Mouse (Mus musculus) CD4-positive helper T cell, adult 2 months (primary cell): Measurements from ENCODE around the gene Cdh4.

ENCODE experiments used
- DNase-seq: peaks from one replicate; pipeline ENCODE4 v3.0.0-alpha.2; 2012; ENCODE audit warnings: low read depth, missing footprints, low spot score

Gene Cdh4

DNA sequence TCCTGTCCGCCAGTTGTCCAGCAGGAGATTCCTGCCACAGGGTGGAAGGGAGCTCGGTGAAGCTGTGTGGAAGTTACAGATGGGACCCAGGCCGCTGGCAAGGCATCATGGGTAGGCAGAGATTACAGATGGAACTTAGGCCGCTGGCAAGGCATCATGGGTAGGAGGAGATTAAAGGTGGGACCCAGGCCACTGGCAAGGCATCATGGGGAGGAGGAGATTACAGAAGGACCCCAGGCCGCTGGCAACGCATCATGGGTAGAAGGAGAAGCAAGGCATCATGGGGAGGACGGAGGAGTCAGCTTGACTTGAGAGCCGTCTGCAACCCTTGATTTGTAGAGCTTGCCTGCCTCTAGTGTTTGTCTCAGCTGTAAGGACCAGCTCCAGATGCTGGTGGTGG lies 281.2 kb downstream of the Cdh4 start:
- no peak for DNase-seq

DNA sequence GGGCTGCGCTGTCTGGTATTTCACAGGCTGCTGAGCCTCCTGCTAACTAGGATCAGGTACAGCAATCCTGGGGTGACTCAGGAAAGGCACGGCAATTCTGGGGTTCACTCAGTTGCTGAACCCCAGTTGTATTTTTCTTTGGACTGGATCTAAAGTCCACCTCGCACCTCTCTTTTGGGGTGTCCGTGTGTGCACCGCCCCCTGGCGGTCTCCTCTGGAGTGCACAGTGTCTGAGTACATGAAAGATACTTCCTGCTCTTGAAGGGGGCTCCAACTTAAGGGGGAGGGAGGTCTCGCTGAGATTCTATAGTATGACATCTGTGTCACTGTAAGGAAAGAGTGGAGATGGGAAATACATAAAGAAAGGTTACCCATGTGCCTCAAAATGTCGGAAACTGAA lies 286.8 kb downstream of the Cdh4 start:
- no peak for DNase-seq

DNA sequence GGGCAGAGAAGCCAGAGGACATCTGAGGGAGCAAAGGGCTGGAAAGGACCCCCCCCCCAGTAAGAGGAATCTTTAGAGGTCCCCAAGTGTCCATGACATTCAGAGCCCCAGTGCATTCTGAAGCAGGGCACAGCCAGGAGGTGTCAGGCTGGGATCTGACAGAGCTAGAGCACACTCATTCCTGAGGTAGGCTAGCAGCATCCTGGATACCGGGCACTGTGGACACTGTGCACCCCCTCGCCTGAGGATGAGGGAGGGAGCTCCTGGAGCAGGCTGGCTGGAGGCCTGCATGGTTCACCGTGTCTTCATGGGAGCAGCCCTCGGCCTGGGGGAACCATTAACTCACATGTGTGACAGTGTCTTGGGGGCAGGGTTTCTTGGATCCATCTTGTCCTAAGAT lies 287.6 kb downstream of the Cdh4 start:
- DNase-seq, result no peak

DNA sequence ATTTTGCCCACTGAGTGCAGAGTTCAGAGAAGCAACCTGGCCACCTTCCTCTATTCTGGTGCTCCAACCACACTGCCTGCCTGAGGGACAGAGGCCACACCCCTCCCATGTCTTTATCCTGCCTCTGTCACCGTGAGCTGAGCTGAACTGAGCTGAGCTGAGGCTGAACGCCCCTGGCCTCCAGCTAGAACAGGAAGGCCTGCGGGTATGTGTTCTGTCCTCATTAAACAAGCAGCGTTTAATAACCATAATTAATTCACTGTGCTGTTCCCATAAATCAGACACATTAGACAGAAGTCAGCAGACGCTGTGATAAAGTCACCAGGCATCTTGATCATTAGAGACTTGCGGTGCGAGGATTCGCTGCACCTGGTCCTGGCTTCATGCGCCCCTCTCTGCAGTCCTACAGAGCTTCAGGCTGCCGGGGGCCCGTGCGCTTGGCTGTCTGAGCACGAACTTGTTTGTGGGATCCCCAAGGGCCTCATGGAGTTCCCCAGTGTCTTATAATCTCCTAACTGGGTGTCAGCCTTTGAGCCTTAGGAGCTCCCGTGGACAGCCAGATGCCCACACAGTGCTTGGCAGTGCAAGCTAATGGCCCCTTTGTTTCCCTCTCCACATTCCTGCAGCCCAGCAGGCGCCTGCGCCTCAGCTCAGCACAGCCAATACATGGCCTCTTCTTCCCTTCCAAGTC lies 291.1 kb downstream of the Cdh4 start:
- DNase-seq, result no peak

DNA sequence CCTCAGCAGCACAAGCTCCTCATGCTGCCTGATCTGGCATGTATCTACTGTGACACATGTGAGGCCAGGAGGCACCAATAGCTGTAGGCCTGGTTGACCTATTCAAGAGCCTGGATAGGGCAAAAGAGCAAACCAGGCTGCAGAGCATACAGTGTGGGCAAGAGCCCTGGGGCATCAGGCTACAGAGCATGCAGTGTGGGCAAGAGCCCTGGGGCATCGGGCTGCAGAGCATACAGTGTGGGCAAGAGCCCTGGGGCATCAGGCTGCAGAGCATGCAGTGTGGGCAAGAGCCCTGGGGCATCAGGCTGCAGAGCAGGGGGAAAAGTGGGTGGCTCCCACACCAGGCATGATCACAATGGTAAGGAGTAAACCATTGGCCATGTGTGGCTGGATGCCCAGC lies 300.2 kb downstream of the Cdh4 start:
- no peak for DNase-seq

DNA sequence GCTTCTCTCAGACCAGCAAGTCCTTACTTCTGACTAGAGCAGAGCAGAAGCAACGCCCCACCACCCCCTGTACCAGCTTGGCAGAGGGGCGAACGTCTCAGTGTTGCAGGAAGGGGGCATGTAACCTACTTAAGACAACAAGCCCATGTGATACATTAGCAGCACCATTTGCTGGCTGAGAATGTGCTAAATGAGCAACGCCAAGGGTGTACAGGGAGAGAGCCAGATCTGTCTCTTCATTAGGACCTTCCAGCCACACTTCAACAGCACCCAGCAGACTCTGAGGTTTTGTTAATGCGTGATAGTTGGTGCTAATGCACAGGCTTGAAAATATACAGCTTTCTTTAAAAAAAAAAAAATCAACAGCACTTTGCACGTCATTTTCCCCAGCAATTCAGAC lies 300.6 kb downstream of the Cdh4 start:
- DNase-seq, result no peak

DNA sequence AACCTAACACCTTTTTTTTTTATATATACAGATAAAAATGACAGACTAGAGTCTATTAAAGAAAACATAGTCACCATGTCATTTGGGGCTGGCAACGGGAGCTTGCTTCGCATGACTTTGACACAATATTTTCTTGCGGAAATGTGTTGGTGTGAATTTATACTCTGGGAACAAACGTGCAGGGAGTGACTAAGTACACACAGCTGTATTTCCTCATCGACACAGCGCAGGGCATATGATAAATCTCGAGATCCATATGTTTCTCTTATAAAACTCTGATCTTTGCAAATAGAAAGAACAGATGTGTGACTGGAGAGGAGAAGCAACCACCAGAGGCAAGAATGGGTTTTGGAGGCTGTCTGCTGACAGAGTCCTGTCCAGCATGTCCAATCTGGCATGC lies 304.3 kb downstream of the Cdh4 start:
- no peak for DNase-seq

DNA sequence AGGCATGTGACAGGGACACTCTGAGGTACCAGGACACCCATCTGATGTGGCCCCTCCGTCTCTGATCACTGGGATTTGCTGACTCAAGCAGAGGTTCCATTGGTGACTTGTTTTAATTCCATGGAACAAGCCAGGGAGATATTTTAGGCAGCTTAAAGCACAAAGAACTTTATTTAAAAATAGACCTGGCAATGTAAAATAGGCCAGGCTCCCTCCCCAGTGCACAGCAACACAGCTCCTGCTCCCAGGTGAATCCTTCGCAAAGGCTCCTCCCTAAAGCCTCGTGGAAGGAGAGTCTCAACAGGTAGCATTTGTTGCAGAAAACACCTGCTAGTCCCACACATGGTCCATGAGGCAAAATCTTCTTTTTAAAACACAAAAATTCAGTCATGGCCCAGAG lies 307.2 kb downstream of the Cdh4 start:
- no peak for DNase-seq

DNA sequence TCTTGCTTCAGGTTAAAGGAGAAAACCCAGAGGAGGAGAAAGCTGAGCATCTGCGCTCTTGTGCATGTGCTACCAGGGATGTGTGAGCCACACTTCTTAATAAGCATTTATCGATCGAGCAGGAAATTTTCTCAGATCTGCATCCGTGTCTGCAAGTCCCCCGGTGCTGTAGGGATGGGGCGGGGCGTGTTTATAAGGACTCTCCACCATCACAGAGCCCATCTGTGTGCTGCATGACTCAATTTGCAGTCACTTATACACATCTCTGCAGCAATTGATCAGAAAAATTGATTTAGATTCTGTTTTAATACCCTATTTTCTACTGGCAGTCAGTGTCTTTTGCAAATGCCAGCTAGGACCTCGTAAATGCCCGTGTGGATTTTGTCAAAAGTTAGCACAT lies 311.6 kb downstream of the Cdh4 start:
- DNase-seq, result no peak

DNA sequence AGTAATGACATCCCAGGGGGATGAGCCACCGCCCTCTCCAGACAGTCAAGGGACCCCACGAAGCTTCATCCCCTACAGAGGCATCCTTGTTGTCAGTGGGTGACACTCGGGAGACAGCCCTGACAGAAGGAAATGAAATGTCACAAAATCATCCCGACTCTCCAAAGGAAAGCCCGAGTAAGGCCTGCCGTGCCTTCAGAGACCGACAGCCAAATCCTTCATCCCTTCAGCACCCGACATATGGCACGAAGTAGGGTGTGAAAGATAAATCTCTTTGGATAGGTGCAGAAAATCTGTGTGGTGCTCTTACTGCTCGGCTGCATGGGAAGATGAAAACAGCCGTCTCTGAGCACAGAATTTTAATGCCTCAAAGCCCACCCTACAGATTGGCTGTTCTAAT lies 312.5 kb downstream of the Cdh4 start:
- no peak for DNase-seq

DNA sequence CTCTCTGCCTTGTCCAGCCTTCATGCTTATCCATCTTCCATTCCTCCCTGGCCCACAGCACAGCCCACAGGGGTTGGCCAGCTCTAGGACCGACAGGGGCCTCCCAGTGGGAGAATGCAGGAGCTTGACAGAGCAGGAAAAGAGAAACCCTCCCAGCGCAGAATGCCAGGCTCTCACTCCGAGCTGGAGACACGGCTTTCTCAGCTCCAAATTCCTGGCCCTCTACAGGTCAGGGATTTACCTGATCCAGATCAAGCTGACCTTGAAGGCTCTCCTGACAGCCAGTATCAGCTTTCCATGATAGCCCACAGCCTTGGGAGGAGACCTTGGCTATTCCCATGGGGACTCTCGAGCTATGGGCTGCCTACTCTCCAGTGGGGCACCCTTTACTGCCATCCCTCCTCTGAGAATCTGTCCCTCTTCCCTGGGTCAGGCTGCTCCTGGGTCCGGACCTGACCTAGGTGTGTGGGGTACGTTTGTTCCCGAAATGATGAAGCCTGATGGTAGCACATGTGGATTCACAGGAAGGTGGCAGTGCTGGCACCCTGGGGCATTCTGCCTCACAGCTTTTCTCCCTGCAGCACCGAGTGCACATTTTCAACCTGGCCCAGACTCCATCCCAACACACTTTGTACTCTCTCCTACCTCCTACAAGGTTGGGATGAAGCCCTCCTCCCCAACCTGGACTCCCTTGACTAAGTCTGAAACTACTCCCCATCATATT lies 319.6 kb downstream of the Cdh4 start:
- DNase-seq, result no peak

DNA sequence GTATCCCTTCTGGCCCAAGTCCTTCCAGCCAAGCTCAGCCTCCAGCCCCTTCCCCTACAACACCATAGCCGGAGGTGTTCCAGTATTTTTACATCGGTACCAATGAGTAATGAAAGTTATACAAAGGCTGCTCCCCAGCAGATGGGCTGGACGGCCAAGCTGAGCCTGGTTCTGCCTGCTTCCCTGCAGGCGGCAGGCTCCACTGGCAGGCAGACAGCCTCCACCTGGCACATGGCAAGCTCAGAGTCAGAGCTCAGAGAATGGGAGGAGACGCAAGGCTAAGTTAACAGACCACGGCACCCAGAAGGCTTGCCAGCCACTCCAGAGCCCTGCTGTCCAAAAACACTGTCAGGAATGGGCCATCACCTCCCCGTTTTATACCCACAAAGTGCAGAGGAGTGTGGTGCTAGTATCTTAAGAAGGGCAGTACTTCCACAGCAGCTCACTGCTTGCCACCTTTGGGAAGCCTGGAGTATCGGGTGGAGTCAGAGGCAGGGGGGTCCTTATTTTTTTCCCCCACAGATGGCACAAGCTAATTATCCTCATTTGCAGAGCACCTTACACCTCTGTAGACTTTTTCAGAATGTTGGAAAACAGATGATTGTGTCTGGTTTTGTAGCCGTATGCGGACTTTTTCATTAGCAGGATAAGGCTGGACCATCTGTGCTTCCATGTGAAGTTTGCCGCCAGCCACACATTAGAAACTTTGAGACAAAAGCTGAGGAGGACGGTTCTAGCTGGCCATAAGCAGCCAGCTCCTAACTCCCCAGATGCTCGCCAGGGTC lies 320.5 kb downstream of the Cdh4 start:
- DNase-seq, result no peak

DNA sequence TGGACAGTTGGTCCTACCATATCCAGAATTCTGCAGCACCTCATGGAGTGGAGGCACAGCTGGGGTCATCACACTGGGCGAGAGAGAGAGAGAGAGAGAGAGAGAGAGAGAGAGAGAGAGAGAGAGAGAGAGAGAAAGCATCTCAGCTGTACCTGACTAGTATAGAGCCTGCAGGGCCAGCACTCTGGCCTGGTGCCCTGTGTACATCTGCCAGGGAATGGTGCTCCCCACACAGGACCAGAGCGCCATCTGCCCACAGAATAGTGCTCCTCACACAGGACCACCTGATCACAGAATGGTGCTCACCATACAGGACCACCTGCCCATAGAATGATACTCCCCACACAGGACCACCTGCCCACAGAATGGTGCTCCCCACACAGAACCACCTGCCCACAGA lies 322.2 kb downstream of the Cdh4 start:
- no peak for DNase-seq

DNA sequence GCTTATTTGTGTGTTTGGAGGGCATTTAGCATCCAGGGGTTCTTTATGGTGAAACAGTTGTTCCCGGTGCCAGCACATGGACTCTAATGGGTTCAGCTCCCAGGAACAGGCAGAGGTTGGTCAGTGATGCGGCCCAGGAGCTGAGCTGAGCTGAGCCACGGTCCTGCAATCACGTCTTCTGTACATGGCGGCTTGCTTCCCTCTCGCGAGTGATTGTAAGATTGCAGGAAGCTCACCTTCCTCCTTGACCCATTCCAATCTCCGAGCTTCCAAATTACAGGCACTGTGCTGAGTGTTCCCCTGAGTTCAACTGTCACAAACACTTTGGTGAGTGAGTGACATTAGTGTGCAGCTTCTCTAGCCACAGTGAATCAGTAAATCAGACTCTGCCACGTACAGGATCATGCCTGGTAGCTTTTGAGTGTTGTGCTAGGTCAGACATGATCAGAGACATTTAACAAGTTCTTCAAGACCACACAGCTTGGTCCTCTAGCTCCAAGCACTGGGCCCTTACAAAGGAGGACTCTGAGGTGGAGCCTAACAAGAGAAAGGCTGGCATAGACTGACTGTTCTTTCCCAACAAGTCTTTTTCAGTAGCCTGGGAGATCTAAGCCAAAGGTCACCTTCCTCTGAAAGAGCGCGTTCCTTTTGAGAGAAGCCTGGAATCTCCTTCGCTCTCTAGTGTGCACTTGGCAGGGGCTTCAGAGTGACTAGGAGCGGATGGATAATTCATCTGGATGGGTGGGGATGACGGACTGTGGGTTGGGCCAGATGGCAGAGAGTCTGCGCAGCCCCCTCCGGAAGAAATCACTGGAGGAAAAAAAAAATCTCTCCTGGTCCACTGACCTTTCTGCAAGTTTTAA lies 324.7 kb downstream of the Cdh4 start:
- no peak for DNase-seq

DNA sequence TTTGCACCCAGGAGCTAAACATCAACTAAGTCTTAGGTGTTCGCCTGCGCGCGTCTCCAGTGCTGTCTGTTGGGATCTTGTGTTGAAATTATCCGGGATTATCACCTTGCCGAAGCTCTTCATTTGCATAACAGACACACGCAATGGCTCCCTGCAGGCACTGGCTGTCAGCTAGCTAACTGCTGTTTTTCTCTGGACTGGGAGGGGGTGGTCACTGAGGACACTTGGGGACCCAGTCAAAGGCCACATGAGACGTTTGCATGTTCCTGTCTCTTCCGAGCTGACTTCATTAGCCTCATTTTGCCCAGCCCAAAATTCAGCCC lies 325.3 kb downstream of the Cdh4 start:
- DNase-seq, result no peak

DNA sequence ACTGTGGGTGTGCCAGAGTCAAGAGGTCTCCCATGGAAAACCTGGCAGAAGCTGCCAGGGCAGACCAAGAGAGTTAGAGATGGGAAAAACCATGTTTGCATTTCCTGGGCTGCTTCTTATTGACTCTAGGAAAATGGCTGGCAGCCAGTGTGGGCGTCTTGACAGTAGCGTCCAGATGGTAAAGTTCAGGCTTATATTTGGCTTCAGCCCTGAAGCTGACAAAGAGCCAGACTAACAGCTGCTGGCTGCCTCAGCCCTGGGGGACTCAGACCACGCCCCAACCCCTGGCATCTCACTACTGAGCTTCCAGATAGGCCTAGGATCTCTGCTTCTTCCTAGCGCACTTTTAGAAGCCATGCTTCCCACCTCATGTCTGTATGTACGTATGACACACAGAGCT lies 326.9 kb downstream of the Cdh4 start:
- DNase-seq, result no peak

DNA sequence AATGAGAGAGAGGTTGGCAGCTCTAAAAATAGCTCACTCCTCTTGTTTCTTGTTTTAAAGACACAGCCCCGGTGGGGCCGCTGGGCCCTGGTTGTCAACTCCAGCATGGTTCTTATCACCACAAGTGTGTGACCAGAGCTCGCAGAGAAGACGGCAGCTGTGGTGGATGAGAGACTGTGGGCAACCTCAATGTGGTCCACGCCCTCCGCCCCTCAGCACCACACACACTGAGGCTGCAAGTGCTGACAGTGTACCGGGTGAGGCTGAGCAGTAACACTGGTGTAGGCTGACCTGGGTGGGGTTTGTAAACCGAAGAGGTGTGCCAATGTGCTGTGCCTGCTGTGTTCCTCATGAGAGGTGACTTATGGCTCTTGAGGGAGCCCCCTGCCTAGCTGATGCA lies 327.7 kb downstream of the Cdh4 start:
- no peak for DNase-seq

DNA sequence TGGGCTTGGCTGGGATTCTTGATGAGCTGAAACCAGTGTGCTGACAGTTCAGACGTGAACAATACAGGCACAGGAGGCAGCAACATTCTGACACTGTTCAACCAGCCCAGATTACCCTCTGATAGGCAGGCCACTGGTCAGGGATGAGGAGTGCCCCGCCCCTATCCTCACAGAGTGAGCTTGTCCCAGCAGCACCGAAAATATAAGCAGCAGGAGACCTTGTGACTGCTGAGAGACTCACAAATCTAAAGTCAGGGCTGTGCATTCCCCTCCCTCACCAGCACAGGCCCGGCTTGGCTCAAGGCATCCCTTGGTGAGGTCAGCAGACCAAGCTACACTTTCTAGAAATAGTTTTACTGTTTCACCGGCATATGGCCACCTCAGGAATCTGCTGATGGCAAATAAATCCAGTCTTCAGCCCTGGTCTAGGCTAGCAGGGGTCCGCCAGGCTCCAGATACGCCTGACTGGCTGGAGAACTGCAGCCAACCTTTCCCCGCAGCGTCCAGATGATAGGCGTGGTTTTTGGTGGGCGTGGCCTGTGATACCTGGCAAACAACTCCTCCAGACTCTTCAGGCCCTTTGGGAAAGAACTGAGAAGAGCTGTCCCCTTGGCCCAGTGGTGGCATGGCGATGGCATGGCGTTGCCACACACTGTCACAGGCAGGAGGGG lies 332.3 kb downstream of the Cdh4 start:
- DNase-seq, result no peak

DNA sequence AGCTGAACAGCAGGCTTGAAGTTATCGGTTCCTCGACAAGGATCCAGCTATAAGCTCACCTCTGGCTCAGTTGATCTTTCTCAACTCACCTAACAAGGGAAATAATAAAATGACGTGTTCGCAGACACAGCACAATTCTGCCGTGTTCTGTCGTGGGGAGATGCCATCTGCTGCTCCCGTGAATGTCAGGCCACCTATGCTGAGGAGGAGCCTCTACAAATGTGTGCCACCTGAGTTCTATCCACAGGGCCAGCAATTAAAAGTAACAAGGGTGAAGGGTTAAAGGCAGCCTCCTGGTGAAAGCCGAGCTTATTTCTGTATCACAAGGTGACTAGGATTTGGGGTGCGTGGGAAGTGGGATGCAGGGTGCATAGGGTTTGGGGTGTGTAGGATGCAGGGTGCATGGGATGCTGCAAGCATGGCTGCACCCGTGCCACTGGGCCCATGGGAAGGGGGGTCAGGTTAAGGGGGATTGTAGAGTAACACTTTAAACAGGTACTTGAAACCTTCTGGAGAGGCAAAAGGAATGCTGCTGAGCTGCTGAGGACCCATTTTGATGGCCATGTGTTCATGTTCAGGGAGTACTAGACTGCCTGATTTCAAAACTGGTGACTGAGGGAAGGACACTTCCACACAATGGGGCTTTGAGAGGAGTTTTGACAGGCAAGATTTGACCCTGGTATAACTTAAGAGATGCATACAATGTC lies 333.9 kb downstream of the Cdh4 start:
- DNase-seq, result no peak

DNA sequence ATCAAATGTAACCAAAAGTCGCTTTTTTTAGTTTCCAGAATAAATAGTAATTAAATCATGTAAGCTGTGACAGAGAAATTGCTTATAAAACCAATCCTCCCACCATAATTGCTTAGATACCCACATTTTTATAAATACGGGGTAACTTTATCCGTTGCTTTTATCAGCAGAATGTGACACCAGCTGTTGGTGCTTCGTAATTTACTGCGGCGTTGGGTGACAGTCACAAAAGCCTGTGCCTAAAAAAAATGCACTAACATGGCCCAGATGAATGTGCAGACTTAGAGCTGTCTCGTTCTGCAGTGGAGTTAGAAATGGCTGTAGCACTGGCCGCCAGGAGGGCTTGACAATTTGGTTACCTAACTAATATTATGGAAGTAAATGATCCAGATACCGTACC lies 337.0 kb downstream of the Cdh4 start:
- no peak for DNase-seq

DNA sequence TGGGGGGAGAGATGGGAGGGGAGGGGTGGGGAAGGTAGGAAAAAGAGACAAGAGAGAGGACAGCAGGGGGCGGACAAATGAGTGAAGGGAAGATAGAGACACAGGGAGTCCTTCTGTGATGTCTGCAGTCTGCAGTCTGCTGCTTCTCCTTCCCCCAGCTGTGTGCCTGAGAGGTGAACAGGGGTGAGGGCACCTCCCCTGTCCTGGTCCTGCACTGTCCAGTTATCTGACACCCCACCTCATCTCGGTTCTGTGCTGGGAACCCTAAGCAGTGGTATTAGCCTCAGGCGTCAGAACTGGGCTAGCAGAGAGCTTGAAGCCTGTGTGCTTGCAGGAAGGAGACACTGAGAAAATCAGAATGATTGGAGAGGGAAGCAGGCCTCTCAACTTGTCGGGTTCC lies 338.7 kb downstream of the Cdh4 start:
- DNase-seq, result no peak
